Mouse (Mus musculus) erythroid progenitor cell, adult 5-6 weeks (primary cell): ENCODE data around the gene Tssc4. TPM values are rescaled to one million over a fixed set of nuclear protein-coding genes. Genes with fewer than 3 reads are reported as not detected.

Experiments
- ATAC-seq: replicated peaks from 2 replicates; pipeline ENCODE4 v1.8.0; 2016; ENCODE audit warnings: moderate number of reproducible peaks, mild to moderate bottlenecking, moderate TSS enrichment, inconsistent platforms; ENCODE audit not compliant: poor library complexity, low FRiP score, severe bottlenecking
- total RNA-seq, 2 experiments: library from RNA; stranded (forward) in 1 of 2; stranded (reverse) in 1 of 2; fragments of 150-400 nt in 1 of 2; fragments of 186-747, 209-891 nt in 1 of 2; gene quantifications; 2 replicates each; pipeline versions ENCODE4 v1.2.3 to v1.2.4; 2015 to 2017; ENCODE audit warnings: low replicate concordance in 2 of 2

Gene Tssc4
- total RNA-seq (2015; ENCODE audit: low replicate concordance): 10.9 and 13.7 TPM in 2 replicates
- 6.2 and 21.0 TPM in 2 replicates for total RNA-seq (2017; ENCODE audit: low replicate concordance)

DNA sequence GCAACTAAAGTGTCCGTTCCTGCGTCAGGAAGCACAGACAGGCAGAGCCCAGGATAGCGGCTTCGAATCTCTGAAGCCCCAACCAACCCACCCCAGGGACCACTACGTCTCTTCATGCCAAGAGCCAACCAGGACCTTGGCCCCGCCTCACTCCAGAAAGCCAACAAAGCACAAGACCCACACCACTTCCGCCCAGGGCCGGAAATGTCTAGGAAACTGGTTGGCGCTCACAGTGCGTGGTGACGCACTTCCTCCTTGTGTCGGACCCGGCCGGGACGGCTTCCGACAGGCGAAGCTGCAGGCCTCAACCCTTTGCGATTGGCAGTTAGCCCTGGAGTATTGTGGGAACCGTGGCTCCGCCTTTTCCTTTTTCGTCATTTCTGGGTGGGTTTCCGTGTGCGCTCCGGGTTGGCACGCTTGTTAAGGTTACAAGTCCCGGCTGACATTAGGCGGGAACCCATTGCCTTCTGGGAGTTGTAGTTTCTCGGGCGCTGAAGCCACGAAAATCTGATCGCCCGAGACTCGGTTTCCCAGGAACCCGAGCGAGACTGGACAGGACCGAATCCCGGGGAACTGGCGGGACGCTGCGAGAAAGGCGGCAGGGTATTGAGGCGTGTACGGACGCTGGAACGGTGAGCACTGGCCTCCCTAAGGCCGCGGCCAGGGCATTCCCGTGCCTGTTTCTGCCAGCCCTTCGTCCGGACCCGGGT lies at the start of gene Tssc4:
TSS of gene Tssc4 (plus strand) at position 368 of the 710 bp plus-strand sequence.
- ATAC-seq: peak; percentile 87

DNA sequence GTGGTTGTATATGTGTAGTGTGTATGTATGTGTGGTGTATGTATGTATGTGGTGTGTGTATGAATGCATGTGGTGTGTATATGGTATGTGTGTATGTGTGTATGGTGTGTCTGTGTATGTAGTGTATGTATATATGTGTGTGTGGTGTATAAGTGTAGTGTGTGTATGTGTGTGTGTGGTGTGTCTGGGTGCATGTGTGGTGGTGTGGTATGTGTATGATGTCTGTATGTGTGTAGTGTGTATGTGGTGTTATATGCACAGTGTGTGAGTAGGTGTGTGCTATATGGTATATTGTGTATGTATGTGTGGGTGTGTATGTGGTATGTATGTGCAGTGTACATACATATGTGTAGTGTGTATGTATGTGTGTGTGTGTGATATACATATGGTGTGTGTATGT lies 49.0 kb upstream of the Tssc4 start:
- ATAC-seq: no peak

GRCm38 (mm10) chr7:143020764-143021163 lies 48.3 kb upstream of the Tssc4 start:
- no peak for ATAC-seq

DNA sequence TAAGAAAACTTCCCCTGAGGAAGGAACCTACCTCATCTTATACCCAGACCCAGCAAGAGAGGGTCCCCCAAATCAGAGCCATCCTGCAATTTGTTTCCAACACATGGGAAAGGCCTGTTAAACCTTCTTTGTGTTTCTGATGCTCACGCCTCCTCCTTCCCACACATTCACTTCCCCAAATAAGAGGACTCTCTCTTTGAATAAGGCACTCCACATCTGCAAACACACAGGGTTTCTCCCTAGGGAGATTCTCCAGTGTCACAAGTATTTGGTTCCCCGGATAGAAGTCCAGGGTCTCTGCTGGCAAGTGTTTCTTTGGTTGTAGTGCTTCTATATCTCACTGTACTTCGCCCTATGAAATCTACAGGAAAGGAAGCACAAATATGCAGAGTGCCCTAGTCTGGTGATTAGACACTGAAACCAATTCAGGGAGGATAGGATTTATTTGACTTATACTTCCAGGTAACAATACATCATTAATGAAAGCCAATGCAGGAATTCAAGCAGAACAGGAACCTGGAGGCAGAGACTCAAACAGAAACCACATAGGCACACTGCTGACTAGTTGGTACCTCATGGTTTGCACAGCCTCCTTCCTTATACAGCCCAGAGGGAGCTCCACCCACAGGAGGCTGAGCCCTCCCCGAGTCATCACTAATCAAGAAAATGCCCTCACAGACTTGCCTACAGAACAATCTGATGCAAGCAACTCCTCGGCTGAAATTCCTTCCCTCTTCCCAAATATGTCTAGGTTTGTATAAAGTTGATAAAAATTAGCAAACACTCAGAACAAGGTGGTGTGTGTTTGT lies 47.5 kb upstream of the Tssc4 start:
- ATAC-seq: no peak

DNA sequence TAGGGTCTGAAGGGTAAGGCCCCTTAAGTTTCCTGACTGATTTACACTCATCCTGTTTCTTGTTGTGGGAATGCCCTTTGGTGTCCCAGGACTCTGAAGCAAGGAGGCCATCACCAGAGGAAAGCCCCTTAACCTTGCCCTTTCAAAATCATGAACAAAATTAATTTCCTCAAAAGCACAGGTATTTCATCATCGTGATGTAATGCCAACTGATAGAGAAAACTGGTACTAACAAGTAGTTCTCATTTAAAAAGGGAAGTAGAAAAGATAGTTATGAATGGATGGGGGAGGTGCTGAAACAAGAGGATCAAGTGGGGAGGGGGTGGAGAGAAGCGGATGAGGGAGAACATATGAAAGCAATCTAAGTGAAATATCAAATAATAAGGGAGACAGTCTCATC lies 45.5 kb upstream of the Tssc4 start:
- no peak for ATAC-seq

- ATAC-seq: no peak
Measured at GRCm38 (mm10) chr7:143024293-143024692, 44.8 kb upstream of the Tssc4 start.

GRCm38 (mm10) chr7:143025496-143025895 lies 43.6 kb upstream of the Tssc4 start:
- ATAC-seq: no peak

- ATAC-seq: no peak
Measured at GRCm38 (mm10) chr7:143027196-143027595, 41.9 kb upstream of the Tssc4 start.

DNA sequence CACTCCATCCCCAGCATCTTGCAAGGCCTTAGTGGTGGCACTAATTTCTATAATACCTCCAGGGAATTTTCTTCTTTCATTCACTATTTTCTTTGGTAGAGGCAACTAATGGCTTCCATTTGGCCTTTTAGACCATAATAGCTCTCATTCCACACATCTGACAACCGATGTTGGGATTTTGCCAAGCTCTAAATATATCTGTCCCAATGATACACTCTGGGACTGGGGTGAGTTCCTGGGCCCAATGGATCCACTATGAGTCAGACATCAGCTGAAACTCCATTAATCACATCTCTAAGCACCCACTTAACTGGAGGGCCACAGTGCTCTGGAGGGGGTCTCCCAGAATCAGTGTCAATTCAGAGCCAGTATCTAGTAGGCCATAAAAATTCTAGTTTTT lies 37.2 kb upstream of the Tssc4 start:
- ATAC-seq: no peak

DNA sequence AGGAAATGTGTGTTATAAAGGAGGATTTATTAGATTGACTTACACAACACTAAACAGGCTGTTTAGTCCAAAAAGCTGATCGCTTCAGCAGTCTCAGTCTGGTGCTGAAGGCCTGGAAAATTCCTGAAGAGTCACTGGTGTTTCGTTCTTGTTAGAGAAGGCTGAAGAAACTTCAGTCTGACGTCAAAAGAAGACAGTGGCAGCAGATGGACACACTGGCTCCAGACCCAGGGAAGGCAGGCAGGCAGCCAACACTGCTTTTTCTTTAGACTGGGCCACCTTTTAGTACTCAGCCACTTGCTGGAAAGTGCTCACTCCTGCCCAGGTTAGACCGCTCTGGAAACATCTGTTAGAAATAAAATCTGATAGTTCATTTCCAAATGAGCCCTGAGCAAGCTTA lies 35.5 kb upstream of the Tssc4 start:
- no peak for ATAC-seq

- ATAC-seq: no peak
Measured at GRCm38 (mm10) chr7:143034112-143034511, 34.9 kb upstream of the Tssc4 start.

DNA sequence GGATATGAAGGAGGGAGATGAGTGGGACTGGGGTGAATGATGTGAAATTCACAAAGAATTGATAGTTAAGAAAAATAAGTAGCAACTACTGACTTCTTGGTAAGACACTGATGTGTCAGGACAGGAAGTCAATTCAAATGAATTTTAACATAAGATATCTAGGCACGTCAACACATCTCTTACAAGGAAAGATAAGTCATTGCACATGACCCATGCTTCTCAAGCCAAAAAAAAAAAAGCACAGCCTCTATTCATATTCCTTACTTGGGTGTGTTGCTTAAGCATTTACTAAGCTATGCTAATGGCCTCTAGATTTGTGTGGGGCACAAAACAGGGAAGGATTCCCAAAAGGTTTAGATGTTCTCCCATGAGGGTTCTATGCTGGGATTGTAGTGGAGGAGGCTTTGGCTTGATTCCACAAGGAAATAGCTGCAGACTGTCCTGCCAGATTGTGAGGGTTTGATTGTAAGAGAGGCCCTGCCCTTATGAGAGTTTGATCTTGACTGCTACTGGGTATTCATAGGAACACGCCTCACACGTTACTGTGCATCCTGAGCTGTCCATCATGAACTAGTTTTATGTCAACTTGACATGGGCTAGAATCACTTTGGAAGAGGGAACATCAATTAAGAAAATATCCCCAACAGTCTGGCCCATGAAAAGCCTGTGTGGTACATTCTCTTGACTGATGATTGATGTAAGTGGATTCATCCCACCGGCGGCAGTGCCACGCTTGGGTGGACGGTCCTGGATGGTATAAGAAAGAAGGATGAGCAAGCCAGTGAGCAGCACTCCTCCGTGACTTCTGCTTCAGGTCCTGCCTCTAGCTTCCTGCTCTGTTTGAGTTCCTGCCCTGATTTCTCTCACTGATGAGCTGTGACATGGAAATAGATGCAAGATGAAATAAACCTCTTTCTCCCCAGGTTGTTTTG lies 34.3 kb upstream of the Tssc4 start:
- ATAC-seq: no peak

GRCm38 (mm10) chr7:143036787-143037186 lies 32.3 kb upstream of the Tssc4 start:
- no peak for ATAC-seq

- ATAC-seq: no peak
Measured at GRCm38 (mm10) chr7:143037306-143037705, 31.7 kb upstream of the Tssc4 start.

- ATAC-seq: no peak
Measured at GRCm38 (mm10) chr7:143038174-143038931, 30.7 kb upstream of the Tssc4 start.

GRCm38 (mm10) chr7:143040561-143040960 lies 28.5 kb upstream of the Tssc4 start:
- ATAC-seq: no peak

GRCm38 (mm10) chr7:143041138-143041822 lies 27.8 kb upstream of the Tssc4 start:
- ATAC-seq: no peak

- ATAC-seq: no peak
Measured at GRCm38 (mm10) chr7:143042089-143042488, 27.0 kb upstream of the Tssc4 start.

DNA sequence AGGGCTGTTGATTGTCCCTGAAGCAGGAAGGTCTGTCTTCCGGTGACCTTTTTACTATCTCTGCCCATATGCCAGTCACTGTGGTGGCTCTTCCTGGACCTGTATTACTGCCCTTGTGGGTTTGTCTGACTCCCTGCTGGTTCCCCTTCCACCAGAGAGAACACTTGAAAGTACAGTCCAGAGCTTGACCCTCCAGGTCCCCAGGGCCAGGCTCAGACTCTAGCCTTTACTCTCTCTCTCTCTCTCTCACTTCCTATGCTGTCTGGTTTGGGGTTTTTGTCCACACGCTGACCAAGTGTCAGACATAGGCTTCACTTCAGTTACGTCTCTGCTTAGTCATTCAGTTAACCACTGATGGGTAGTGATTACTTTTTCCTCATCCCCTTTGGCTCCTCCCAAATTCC lies 26.1 kb upstream of the Tssc4 start:
- ATAC-seq: no peak
